Mouse (Mus musculus): ENCODE results near the gene Etl4. TPM values are rescaled to one million over a fixed set of nuclear protein-coding genes. Genes with fewer than 3 reads are reported as not detected.

The Etl4 gene
- polyA plus RNA-seq, 1 experiment = 19.0 TPM

- Histone ChIP-seq H3K27me3 (ENCODE audit: control insufficient read depth, insufficient read depth, low read length) (no peaks in the 10 kb centered on the region), H3K36me3 (ENCODE audit: control insufficient read depth, insufficient read depth, low read length) (no peaks in the 10 kb centered on the region), H3K27ac (ENCODE audit: insufficient read depth, low read depth, low read length) (no peak overlapping the region), H3K4me1 (ENCODE audit: control insufficient read depth, insufficient read depth, insufficient read length, low read length) (no peaks in the 10 kb centered on the region; the same call in 1 of the 2 replicates), H3K4me3 (ENCODE audit: low read depth, low read length) (no peak overlapping the region)
- WGBS = 64% methylated on average over 3 of the region's 3 CpGs
- TF ChIP-seq POLR2A (IDR thresholded peaks at IDR 0.05; ENCODE audit: low read depth, low read length) (no peak), CTCF (IDR thresholded peaks at IDR 0.05; ENCODE audit: extremely low read depth, insufficient read length, insufficient replicate concordance, low read depth, low read length) (no peak)
Observed at GRCm38 (mm10) chr2:20831608-20832406, 922.2 kb downstream of the Etl4 start.

- 95% methylated on average over 18 of the region's 18 CpGs for WGBS
- Histone ChIP-seq H3K27ac (ENCODE audit: insufficient read depth, low read depth, low read length) (no peak overlapping the region), H3K4me1 (ENCODE audit: control insufficient read depth, insufficient read depth, insufficient read length, low read length) (no peaks in the 10 kb centered on the region), H3K4me3 (ENCODE audit: low read depth, low read length) (no peak overlapping the region), H3K27me3 (ENCODE audit: control insufficient read depth, insufficient read depth, low read length) (no peaks in the 10 kb centered on the region), H3K36me3 (ENCODE audit: control insufficient read depth, insufficient read depth, low read length) (peaks cover 55% of the 10 kb centered on the region)
- TF ChIP-seq CTCF (IDR thresholded peaks at IDR 0.05; ENCODE audit: extremely low read depth, insufficient read length, insufficient replicate concordance, low read depth, low read length) = no peak
- no peak for TF ChIP-seq POLR2A (IDR thresholded peaks at IDR 0.05; ENCODE audit: low read depth, low read length)
Observed at GRCm38 (mm10) chr2:20849346-20849745, 939.8 kb downstream of the Etl4 start.

Measured in small intestine, adult 2 months (tissue).